Mouse (Mus musculus) CH12.LX (cell line): ENCODE results near the gene Bpifc.

Source experiments
- CTCF ChIP-seq, 2 experiments: IDR thresholded peaks in 1 of 2; conservative IDR thresholded peaks in 1 of 2; 2 replicates each; pipeline ENCODE4 v1.5.1; 2011 to 2012; ENCODE audit warnings: low read depth in 2 of 2, low read length in 2 of 2, improper control_type of control experiment in 1 of 2, inconsistent platforms in 1 of 2, mild to moderate bottlenecking in 1 of 2, moderate library complexity in 1 of 2
- GABPA ChIP-seq: IDR thresholded peaks from 2 replicates; pipeline ENCODE4 v1.6.1; 2012; ENCODE audit warnings: low read depth, low read length, improper control_type of control experiment, inconsistent platforms; ENCODE audit not compliant: insufficient replicate concordance
- TBP ChIP-seq: conservative IDR thresholded peaks from 2 replicates; pipeline ENCODE4 v1.6.1; 2011; ENCODE audit warnings: low read depth, low read length, improper control_type of control experiment

DNA sequence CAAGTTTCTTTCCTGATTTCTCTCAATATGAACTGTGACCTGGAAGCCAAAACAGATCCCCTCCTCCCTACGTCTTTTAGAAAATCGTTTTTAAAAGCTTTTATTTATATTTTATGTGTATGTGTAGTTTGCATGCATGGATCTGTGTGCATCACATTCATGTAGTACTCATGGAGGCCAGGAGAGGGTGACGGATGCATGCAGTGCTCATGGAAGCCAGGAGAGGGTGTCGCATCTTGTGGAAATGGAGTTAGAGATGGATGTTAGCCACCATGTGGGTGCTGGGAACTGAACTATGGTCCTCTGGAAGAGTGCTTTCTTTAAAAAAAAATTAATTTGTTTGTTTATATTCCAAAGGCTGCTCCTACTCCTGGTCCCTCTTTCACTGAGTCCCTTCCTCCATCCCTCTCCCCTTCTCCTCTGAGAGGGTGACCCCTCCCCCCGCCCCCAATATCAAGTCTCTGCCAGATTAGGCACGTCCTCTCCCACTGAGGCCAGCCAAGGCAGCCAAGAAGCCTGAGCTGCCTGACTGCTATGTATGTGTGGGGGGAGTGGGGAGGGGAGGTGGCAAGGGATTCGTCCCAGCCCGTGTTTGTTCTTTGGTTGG lies 44.7 kb upstream of the Bpifc start:
- TF ChIP-seq GABPA (no peak), CTCF (conservative IDR thresholded peaks at IDR 0.05 in 1 of 2, IDR thresholded peaks at IDR 0.05 in 1 of 2; ENCODE audit: low read depth in 2 of 2, low read length in 2 of 2) (peak in 1 of 2 experiments; percentile 32; a peak in 2 of 4 replicates), TBP (no peak)
